ENCODE assay signal across 23 mouse cellular contexts in the genomic region with DNA sequence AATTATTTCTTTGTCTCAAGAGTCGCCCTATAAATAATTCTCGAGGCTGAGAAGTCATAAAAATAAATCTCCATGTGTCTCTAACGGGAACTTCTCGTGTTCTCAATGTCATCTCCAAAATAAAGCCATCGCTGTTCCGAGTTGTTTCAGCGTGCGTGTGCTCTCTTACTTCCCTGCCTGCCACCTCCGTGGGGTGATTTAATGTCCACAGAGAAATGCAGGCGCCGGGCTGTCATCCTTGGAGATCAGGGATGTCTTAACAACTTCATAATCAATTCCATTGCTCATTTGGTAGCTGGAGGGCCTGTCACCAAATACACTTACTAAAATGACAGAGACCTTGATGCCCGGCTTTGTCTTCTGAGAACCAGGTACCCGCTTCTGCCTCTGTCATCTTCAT.
DNase-seq lines count a peak whose midpoint lies in the region; ATAC-seq and TF ChIP-seq lines count a peak whose summit lies in the region.
"Had no signal": no experiment of that assay in that cellular context is flagged by ENCODE, and none has a peak within 500 bp of the region (broad histone marks: within the 10 kb centered on the region; RNA-seq: fewer than 3 reads in every experiment).

No protein-coding gene starts in this region.

- H3K27ac ChIP-seq in midbrain, embryonic 11.5 days (ENCODE audit: low read depth, low read length) = no peak overlapping the region
- no peak overlapping the region for H3K27ac ChIP-seq in midbrain, postnatal 0 days (ENCODE audit: low read depth, low read length)
- no peak overlapping the region for H3K27ac ChIP-seq in midbrain, embryonic 14.5 days (replicated peaks; ENCODE audit: low read depth, low read length)
- no peak overlapping the region for H3K27ac ChIP-seq in midbrain, embryonic 13.5 days
- H3K27ac ChIP-seq in neural tube, embryonic 13.5 days (replicated peaks) = no peak overlapping the region
- H3K27ac ChIP-seq in neural tube, embryonic 15.5 days (replicated peaks) = no peak overlapping the region

- WGBS in midbrain, embryonic 11.5 days = 91% methylated on average over 13 of the region's 13 CpGs
- 71% methylated on average over 13 of the region's 13 CpGs for WGBS in midbrain, postnatal 0 days
- WGBS in midbrain, embryonic 14.5 days = 68% methylated on average over 13 of the region's 13 CpGs
- 76% methylated on average over 13 of the region's 13 CpGs for WGBS in midbrain, embryonic 13.5 days
- WGBS in neural tube, embryonic 13.5 days = 51% methylated on average over 13 of the region's 13 CpGs
- WGBS in neural tube, embryonic 15.5 days = 49% methylated on average over 13 of the region's 13 CpGs

- no peaks in the 10 kb centered on the region for H3K27me3 ChIP-seq in midbrain, embryonic 11.5 days (ENCODE audit: control insufficient read depth, insufficient read depth, low read length)
- H3K27me3 ChIP-seq in midbrain, postnatal 0 days (ENCODE audit: insufficient read depth, low read length) = no peaks in the 10 kb centered on the region
- no peaks in the 10 kb centered on the region for H3K27me3 ChIP-seq in midbrain, embryonic 14.5 days (ENCODE audit: control insufficient read depth, insufficient read depth, low read length)
- H3K27me3 ChIP-seq in midbrain, embryonic 13.5 days = no peaks in the 10 kb centered on the region
- no peaks in the 10 kb centered on the region for H3K27me3 ChIP-seq in neural tube, embryonic 13.5 days
- no peaks in the 10 kb centered on the region for H3K27me3 ChIP-seq in neural tube, embryonic 15.5 days (replicated peaks)
- H3K27me3 ChIP-seq: CH12.LX, Patski had no signal

- H3K4me3 ChIP-seq in midbrain, embryonic 11.5 days (ENCODE audit: low read depth, low read length) = no peak overlapping the region
- no peak overlapping the region for H3K4me3 ChIP-seq in midbrain, postnatal 0 days (ENCODE audit: low read depth, low read length)
- no peak overlapping the region for H3K4me3 ChIP-seq in midbrain, embryonic 14.5 days (replicated peaks; ENCODE audit: low read depth, low read length)
- H3K4me3 ChIP-seq in midbrain, embryonic 13.5 days (replicated peaks) = no peak overlapping the region
- H3K4me3 ChIP-seq in neural tube, embryonic 13.5 days = no peak overlapping the region
- H3K4me3 ChIP-seq in neural tube, embryonic 15.5 days (replicated peaks) = no peak overlapping the region

- H3K36me3 ChIP-seq in midbrain, embryonic 11.5 days (ENCODE audit: control insufficient read depth, insufficient read depth, low read length) = no peaks in the 10 kb centered on the region
- H3K36me3 ChIP-seq in midbrain, postnatal 0 days (ENCODE audit: insufficient read depth, low read length) = no peaks in the 10 kb centered on the region
- no peaks in the 10 kb centered on the region for H3K36me3 ChIP-seq in midbrain, embryonic 14.5 days (ENCODE audit: control insufficient read depth, insufficient read depth, low read length)
- H3K36me3 ChIP-seq in midbrain, embryonic 13.5 days = no peaks in the 10 kb centered on the region
- no peaks in the 10 kb centered on the region for H3K36me3 ChIP-seq in neural tube, embryonic 13.5 days
- H3K36me3 ChIP-seq in neural tube, embryonic 15.5 days = no peaks in the 10 kb centered on the region
- H3K36me3 ChIP-seq: G1E had no signal

- H3K9me3 ChIP-seq in midbrain, embryonic 11.5 days (ENCODE audit: control insufficient read depth, low read length) = no peaks in the 10 kb centered on the region
- H3K9me3 ChIP-seq in midbrain, postnatal 0 days (ENCODE audit: low read length) = no peaks in the 10 kb centered on the region
- H3K9me3 ChIP-seq in midbrain, embryonic 14.5 days (ENCODE audit: control insufficient read depth, low read length) = no peaks in the 10 kb centered on the region
- no peaks in the 10 kb centered on the region for H3K9me3 ChIP-seq in midbrain, embryonic 13.5 days
- H3K9me3 ChIP-seq in neural tube, embryonic 13.5 days = peaks cover 4% of the 10 kb centered on the region; the same call in 1 of the 2 replicates
- H3K9me3 ChIP-seq in neural tube, embryonic 15.5 days (replicated peaks) = no peaks in the 10 kb centered on the region

- no peak overlapping the region for H3K9ac ChIP-seq in midbrain, embryonic 11.5 days (ENCODE audit: low read length)
- H3K9ac ChIP-seq in midbrain, postnatal 0 days (replicated peaks; ENCODE audit: low read length, poor library complexity, severe bottlenecking) = no peak overlapping the region
- no peak overlapping the region for H3K9ac ChIP-seq in midbrain, embryonic 14.5 days (replicated peaks; ENCODE audit: low read length)
- no peak overlapping the region for H3K9ac ChIP-seq in midbrain, embryonic 13.5 days (replicated peaks)
- no peak overlapping the region for H3K9ac ChIP-seq in neural tube, embryonic 13.5 days
- no peak overlapping the region for H3K9ac ChIP-seq in neural tube, embryonic 15.5 days (replicated peaks)

- ATAC-seq in midbrain, embryonic 11.5 days (ENCODE audit: low FRiP score) = no peak
- no peak for ATAC-seq in midbrain, postnatal 0 days (ENCODE audit: low FRiP score)
- ATAC-seq in midbrain, embryonic 14.5 days (ENCODE audit: low FRiP score, low TSS enrichment) = no peak
- ATAC-seq in midbrain, embryonic 13.5 days = no peak
- 0 out of 2 replicates have a peak, but pooled peaks have one; percentile 50 for ATAC-seq in neural tube, embryonic 13.5 days (ENCODE audit: low read depth)
- ATAC-seq in neural tube, embryonic 15.5 days (ENCODE audit: low FRiP score) = no peak
- ATAC-seq: activated CD4-positive, CD25-positive, alpha-beta regulatory T cell, adult 4 months; CD4-positive, CD25-positive, alpha-beta regulatory T cell, adult 4 months; Patski had no signal

- DNase-seq in midbrain, embryonic 11.5 days (ENCODE audit: low spot score, missing footprints) = peak; percentile 69
- no peak for DNase-seq in midbrain, postnatal 0 days (ENCODE audit: low spot score)
- peak; percentile 27 for DNase-seq in midbrain, embryonic 14.5 days
- peak; percentile 11 for DNase-seq in brain, embryonic 14.5 days (ENCODE audit: low read depth)
- no peak for DNase-seq in urinary bladder, postnatal 14 days (ENCODE audit: low spot score)
- DNase-seq: adrenal gland, adult 2 months; adrenal gland, adult 8-10 months; adrenal gland, postnatal 10 days; adrenal gland, postnatal 14 days; adrenal gland, postnatal 25 days; adrenal gland, postnatal 36 days; B cell, adult 2 months; cerebellum, adult 11 months; cerebellum, adult 11-12 months; cerebellum, adult 18-20 months had no signal

- TF ChIP-seq POLR2A in brain, embryonic 14.5 days (IDR thresholded peaks at IDR 0.05; ENCODE audit: borderline replicate concordance, extremely low read depth, insufficient read depth, insufficient read length, poor library complexity, severe bottlenecking) = no peak

- no peak overlapping the region for H3K4me2 ChIP-seq in midbrain, embryonic 11.5 days
- H3K4me2 ChIP-seq in midbrain, postnatal 0 days (ENCODE audit: low read depth, low read length, poor library complexity, severe bottlenecking) = no peak overlapping the region
- no peak overlapping the region for H3K4me2 ChIP-seq in midbrain, embryonic 14.5 days (ENCODE audit: low read length)
- H3K4me2 ChIP-seq in midbrain, embryonic 13.5 days (replicated peaks) = no peak overlapping the region
- no peak overlapping the region for H3K4me2 ChIP-seq in neural tube, embryonic 13.5 days
- H3K4me2 ChIP-seq in neural tube, embryonic 15.5 days = no peak overlapping the region

- no peaks in the 10 kb centered on the region for H3K4me1 ChIP-seq in midbrain, embryonic 11.5 days (ENCODE audit: control insufficient read depth, insufficient read depth, low read length)
- H3K4me1 ChIP-seq in midbrain, postnatal 0 days (ENCODE audit: insufficient read depth, low read length) = no peaks in the 10 kb centered on the region; the same call in 1 of the 2 replicates
- no peaks in the 10 kb centered on the region for H3K4me1 ChIP-seq in midbrain, embryonic 14.5 days (ENCODE audit: control insufficient read depth, insufficient read depth, low read length)
- H3K4me1 ChIP-seq in midbrain, embryonic 13.5 days (replicated peaks) = no peaks in the 10 kb centered on the region
- peaks cover 9% of the 10 kb centered on the region; the same call in 1 of the 2 replicates for H3K4me1 ChIP-seq in neural tube, embryonic 13.5 days (replicated peaks)
- peaks cover 9% of the 10 kb centered on the region for H3K4me1 ChIP-seq in neural tube, embryonic 15.5 days

- TF ChIP-seq CTCF in midbrain, postnatal 0 days (IDR thresholded peaks at IDR 0.05) = no peak
- TF ChIP-seq CTCF in brain, embryonic 14.5 days (IDR thresholded peaks at IDR 0.05; ENCODE audit: borderline replicate concordance, extremely low read depth, insufficient read depth, insufficient read length) = no peak

Comparison
In these comparisons a context has a peak if more than half of its experiments do, and no peak if none do; other contexts are left out.
1. DNase-seq: peak in midbrain, embryonic 11.5 days (single experiment), midbrain, embryonic 14.5 days (single experiment) and brain, embryonic 14.5 days (single experiment); none in midbrain, postnatal 0 days (single experiment) and urinary bladder, postnatal 14 days (single experiment).